Mouse (Mus musculus) layer of hippocampus, adult 6 months (tissue): ENCODE measurements around the gene Arf4. TPM values are rescaled to one million over a fixed set of nuclear protein-coding genes. Genes with fewer than 3 reads are reported as not detected.

Source experiments
- long read RNA-seq, 2 experiments: library from polyadenylated mRNA; unstranded; transcript quantifications; one replicate each; pipeline ENCODE4 v2.0.0; 2019 to 2020
- microRNA-seq: library from miRNA; unstranded; fragments of <30 nt; microRNA quantifications from one replicate; pipeline ENCODE4 v1.2.0, GENCODE M21; 2020
- polyA plus RNA-seq: library from polyadenylated mRNA; unstranded; fragments of <200 nt; fragmentation: Nextera tagmentation; gene quantifications from 2 replicates; pipeline ENCODE4 v1.2.3, GENCODE M21; 2021

Gene Arf4
- polyA plus RNA-seq, result 129 and 134 TPM in 2 replicates
- long read RNA-seq, experiment 1, transcript Arf4-201 (6 exons, 2,165 nt), result major isoform, 190 of 233 reads
- long read RNA-seq, experiment 1, partial matches to known transcripts, result 9 of 233 reads
- long read RNA-seq, experiment 1, other reads (novel, unspliced or antisense), result 34 of 233 reads
- long read RNA-seq, experiment 2, transcript Arf4-201 (6 exons, 2,165 nt), result major isoform, 752 of 762 reads
- long read RNA-seq, experiment 2, partial matches to known transcripts, result 6 of 762 reads
- long read RNA-seq, experiment 2, other reads (novel, unspliced or antisense), result 2 of 762 reads

DNA sequence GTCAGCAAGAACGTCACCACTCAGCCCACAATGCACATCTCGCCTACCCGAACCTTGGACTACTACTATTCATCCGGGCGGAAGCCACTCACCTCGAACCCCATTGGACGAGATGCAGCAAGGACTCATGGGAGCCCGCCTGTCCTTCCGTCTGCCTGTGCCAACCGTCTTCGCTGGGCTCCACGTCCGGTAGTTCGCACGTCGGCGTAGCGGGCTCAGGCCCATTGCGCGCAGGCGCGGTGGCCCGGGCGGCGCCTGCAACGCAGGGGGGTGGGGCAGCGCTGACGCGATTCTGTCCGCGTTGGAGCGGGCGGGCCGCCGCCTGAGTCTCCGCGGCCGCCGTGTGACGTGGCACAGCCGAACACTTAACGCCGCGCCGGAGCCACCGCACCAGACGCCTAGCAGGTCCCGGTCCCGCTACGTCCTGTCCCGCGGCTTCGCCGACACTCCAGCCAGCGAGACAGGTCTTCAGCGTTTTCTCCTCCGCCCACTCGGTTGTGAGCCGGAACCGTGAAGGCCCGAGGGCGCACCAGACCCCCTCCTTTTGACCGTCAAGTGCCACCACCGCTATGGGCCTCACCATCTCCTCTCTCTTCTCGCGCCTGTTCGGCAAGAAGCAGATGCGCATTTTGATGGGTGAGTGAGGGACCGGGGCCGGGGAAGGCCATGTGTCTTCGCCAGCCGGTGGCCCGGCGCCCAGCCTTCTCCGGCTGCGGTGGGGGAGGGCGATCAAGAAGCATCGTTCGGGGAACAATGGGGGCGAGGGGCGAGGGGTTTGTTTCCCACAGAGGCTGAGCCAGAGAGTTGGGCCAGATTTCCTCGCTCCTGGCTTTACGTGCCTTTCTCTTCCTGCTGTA, at the start of gene Arf4:
Gene Arf4, plus strand, starts transcription at position 224 of the 857 bp plus-strand sequence.

DNA sequence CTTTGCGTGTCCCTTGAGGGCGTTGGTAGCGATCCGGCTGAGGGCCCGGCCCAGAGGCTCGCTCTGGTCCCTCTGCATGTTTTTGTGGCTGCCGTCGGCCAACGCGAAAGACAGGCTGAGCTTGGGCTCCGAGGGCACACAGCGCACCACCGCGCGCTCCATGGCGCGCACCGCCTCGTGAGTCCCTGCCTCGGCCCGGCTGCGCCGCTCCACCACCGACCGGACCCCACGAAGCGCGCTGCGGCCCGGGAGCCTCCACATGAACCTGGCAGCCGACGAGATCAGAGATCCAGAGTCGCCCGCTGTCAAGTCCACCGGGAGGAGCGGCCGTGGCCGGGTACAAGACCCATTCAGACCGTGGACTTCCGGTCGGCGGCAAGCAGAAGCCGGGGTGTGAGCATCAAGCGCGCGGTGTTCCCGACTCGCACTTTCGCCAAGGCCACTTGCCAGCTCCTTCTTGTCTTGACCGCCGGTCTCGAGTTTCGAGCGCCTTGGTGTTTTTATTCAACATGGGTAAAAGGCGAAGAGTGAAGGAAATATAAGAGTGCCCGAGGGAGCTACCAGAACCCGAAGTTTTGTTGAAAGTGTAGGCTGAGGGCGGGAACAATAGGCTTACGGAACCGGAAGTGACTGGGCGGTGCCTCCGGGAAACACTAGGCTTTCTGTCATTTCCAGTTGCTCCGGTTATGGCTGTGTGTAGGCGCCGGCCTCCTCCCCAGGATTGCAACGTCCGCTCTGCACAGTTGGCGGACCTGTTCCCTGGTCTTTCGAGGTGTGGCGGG, 31.6 kb downstream of the Arf4 start, which contains the start of gene Pde12:
Gene Pde12, minus strand, starts transcription at position 592 of the 782 bp plus-strand sequence.

DNA sequence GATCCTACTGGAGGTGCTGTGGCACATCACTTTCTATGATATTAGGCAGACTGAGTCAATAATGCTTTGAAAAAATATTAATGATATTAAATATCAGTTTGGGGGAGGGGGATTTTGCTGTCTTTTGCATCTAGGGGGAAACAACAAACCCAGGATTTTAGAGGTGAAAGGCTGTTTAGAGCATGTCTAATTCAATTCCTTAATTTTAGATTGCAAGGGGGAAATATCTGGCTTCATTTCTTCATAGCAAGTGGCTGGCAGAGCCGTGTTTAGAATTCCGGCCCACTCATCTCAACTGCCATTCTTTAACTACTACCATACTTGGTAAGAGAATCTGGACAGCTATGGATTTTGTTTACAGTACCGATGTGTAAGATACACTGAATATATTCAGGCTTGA, 55.1 kb downstream of the Arf4 start, which contains the start of gene Dnah12:
Gene Dnah12, plus strand, starts transcription at position 301 of the 400 bp plus-strand sequence.

Small RNA genes within 50 kb of the gene (microRNA-seq; reads per million reads assigned to microRNA genes)
- 0.86 reads per million for gene Mir7672

Other genes starting within 250 kb of the Arf4 start
- gene Slmap, start 103.1 kb upstream of the Arf4 start, polyA plus RNA-seq, result 12.6 and 13.5 TPM in 2 replicates
- 5.4 and 6.7 TPM in 2 replicates for gene Dennd6a, start 64.2 kb upstream of the Arf4 start, polyA plus RNA-seq
- gene Pde12, start 31.8 kb downstream of the Arf4 start, polyA plus RNA-seq, result 5.8 and 6.1 TPM in 2 replicates
- gene Dnah12, start 55.2 kb downstream of the Arf4 start, polyA plus RNA-seq, result 0.10 and 0.13 TPM in 2 replicates